Mouse (Mus musculus) testis, adult 2 months (tissue): ENCODE results near the gene Mis18a.

Experiments
- CTCF ChIP-seq: fragments of 200-500 bp; IDR thresholded peaks from 2 replicates; pipeline ENCODE4 v1.5.1; 2012; ENCODE audit warnings: low read depth, mild to moderate bottlenecking, inconsistent platforms, low read length, moderate library complexity; ENCODE audit not compliant: control insufficient read depth, insufficient read depth, insufficient replicate concordance
- POLR2A ChIP-seq: fragments of 200-500 bp; IDR thresholded peaks from 2 replicates; pipeline ENCODE4 v1.6.1; 2012; ENCODE audit warnings: low read depth, mild to moderate bottlenecking, inconsistent platforms, low read length, moderate library complexity; ENCODE audit not compliant: control insufficient read depth

DNA sequence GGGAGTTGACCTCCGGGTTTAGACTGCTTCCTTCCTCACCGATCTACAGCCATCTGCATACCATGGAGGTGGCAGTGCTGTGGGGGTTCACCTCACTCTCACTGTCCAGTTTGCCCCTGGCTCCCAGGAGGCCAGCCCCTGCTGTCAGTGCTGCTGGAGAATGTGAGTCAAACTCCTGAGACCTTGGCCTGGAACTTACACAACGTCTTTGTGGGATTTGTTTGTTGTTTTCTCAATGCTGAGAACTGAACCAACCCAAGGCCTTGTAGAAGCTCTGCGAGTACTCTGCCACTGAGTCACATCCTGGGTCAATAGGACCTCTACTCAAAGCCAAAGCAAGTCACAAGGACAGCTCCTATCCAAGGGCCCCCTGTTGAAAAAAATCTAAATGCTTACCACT lies 8.4 kb upstream of the Mis18a start:
- no peak for TF ChIP-seq CTCF
- no peak for TF ChIP-seq POLR2A
